Mouse (Mus musculus): ENCODE measurements around the gene Cacnb1. TPM values are rescaled to one million over a fixed set of nuclear protein-coding genes. Genes with fewer than 3 reads are reported as not detected.
A peak's percentile ranks its signal among the peaks of the same experiment; 100 is the strongest.

Gene Cacnb1
- polyA plus RNA-seq, 1 experiment from 2014 or later, result 5.1 TPM

DNA sequence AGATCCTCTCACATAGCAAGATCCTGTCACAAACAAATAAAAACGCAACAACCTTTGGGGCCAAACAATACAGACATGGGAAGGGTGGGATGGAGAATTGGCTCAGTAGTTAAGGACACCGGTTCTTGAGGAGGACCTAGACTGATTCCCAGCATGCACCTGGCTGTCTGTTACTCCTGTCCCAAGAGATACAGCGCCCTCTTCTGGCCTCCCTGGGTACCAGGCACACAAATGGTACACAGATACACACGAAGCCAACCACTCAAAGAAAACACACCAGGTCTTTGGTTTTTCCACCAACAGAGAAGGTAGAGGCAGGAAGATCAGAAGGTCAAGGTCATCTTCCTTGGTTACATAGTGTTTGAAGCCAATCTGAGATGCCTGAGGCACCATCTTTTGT lies 22.8 kb upstream of the Cacnb1 start:
- no peaks in the 10 kb centered on the region for H3K4me1 ChIP-seq (ENCODE audit: control insufficient read depth, insufficient read depth, low read length)
- no peak overlapping the region for H3K27ac ChIP-seq (ENCODE audit: low read length)
- no peaks in the 10 kb centered on the region for H3K9me3 ChIP-seq (ENCODE audit: control insufficient read depth, low read length)
- H3K9ac ChIP-seq (ENCODE audit: low read depth, low read length), result no peak overlapping the region
- H3K4me2 ChIP-seq (ENCODE audit: low read depth, low read length), result no peak overlapping the region
- peaks cover 11% of the 10 kb centered on the region for H3K27me3 ChIP-seq (replicated peaks; ENCODE audit: control insufficient read depth, insufficient read depth, low read length)
- H3K4me3 ChIP-seq (ENCODE audit: low read length), result no peak overlapping the region
- WGBS, result 67% methylated on average over 4 of the region's 4 CpGs
- H3K36me3 ChIP-seq (ENCODE audit: control insufficient read depth, insufficient read depth, low read length), result no peaks in the 10 kb centered on the region
- ATAC-seq, result no peak

DNA sequence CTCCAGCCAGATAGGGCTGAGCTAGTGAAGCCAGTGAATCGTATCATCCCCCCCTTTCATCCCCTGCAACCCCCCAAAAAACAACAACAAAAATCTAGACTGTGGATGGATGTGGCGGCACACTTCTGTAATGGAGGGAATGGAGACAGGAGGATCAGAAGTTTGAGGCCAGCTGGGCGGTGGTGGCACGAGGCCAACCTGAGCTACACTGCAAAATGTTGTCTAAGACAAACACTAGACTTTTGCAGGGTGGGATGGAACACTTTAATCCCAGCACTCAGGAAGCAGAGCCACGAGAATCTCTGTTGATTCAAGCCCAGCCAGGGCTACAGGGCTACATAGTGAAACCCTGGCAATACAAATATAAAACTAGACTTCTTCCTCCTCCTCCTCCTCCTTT lies 21.2 kb upstream of the Cacnb1 start:
- no peak overlapping the region for H3K4me2 ChIP-seq (ENCODE audit: low read depth, low read length)
- no peak overlapping the region for H3K27ac ChIP-seq (ENCODE audit: low read length)
- WGBS, result 55% methylated on average over 5 of the region's 5 CpGs
- no peaks in the 10 kb centered on the region for H3K9me3 ChIP-seq (ENCODE audit: control insufficient read depth, low read length)
- no peak overlapping the region for H3K9ac ChIP-seq (ENCODE audit: low read depth, low read length)
- ATAC-seq, result no peak
- no peaks in the 10 kb centered on the region for H3K36me3 ChIP-seq (ENCODE audit: control insufficient read depth, insufficient read depth, low read length)
- no peaks in the 10 kb centered on the region for H3K4me1 ChIP-seq (ENCODE audit: control insufficient read depth, insufficient read depth, low read length)
- H3K27me3 ChIP-seq (replicated peaks; ENCODE audit: control insufficient read depth, insufficient read depth, low read length), result peaks cover 8% of the 10 kb centered on the region; the same call in 1 of the 2 replicates
- H3K4me3 ChIP-seq (ENCODE audit: low read length), result no peak overlapping the region

DNA sequence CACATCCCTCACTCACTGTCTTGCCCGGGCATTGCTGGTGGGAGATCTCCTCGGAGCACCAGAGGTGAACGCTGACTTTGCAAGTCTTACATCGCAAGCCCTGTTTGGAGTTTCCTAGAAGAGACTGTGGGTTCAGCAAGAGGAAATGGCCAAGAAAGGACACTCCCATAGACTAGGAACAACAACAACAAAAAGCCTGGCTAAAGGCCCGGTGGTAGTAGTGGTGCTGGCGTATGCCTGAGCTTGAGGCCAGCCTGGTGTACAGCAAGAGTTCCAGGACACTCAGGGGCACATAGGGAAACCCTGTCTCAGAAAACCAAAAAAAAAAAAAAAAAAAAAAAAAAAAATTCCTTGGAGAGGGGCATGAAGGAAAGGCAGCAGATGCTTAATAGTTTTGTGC lies 19.9 kb upstream of the Cacnb1 start:
- no peak overlapping the region for H3K9ac ChIP-seq (ENCODE audit: low read depth, low read length)
- no peaks in the 10 kb centered on the region for H3K9me3 ChIP-seq (ENCODE audit: control insufficient read depth, low read length)
- no peak overlapping the region for H3K27ac ChIP-seq (ENCODE audit: low read length)
- no peaks in the 10 kb centered on the region for H3K36me3 ChIP-seq (ENCODE audit: control insufficient read depth, insufficient read depth, low read length)
- no peaks in the 10 kb centered on the region for H3K4me1 ChIP-seq (ENCODE audit: control insufficient read depth, insufficient read depth, low read length)
- no peak overlapping the region for H3K4me3 ChIP-seq (ENCODE audit: low read length)
- no peak overlapping the region for H3K4me2 ChIP-seq (ENCODE audit: low read depth, low read length)
- H3K27me3 ChIP-seq (replicated peaks; ENCODE audit: control insufficient read depth, insufficient read depth, low read length), result 0 out of 2 replicates have a peak, but pooled peaks cover 3% of the 10 kb centered on the region
- 80% methylated on average over 6 of the region's 6 CpGs for WGBS
- no peak for ATAC-seq

DNA sequence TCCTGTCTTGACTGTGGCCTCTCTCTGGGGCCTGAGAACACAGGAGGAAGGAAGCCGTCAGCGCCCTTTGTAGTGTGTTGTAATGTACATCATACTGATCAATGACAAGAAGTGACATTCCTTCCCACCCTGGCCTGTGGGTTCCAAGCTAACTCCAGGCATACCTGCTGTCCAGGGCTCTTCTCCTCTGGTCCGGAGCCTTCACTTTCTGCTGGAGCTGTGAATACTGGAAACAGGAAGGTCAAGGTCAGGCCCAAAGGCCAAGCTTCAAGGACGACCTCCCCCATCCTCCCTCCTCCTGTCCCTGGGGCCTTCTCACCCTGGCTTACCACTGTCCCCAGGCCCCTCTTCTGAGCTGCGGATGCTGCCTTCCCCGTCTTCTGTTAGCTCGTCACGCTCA lies 18.1 kb upstream of the Cacnb1 start:
- H3K4me3 ChIP-seq (ENCODE audit: low read length), result no peak overlapping the region
- peaks cover 5% of the 10 kb centered on the region for H3K4me1 ChIP-seq (ENCODE audit: control insufficient read depth, insufficient read depth, low read length)
- no peaks in the 10 kb centered on the region for H3K9me3 ChIP-seq (ENCODE audit: control insufficient read depth, low read length)
- WGBS, result 71% methylated on average over 8 of the region's 8 CpGs
- H3K27ac ChIP-seq (ENCODE audit: low read length), result no peak overlapping the region
- H3K36me3 ChIP-seq (ENCODE audit: control insufficient read depth, insufficient read depth, low read length), result no peaks in the 10 kb centered on the region
- ATAC-seq, result no peak
- H3K9ac ChIP-seq (ENCODE audit: low read depth, low read length), result no peak overlapping the region
- no peak overlapping the region for H3K4me2 ChIP-seq (ENCODE audit: low read depth, low read length)
- peaks cover 12% of the 10 kb centered on the region for H3K27me3 ChIP-seq (replicated peaks; ENCODE audit: control insufficient read depth, insufficient read depth, low read length)

DNA sequence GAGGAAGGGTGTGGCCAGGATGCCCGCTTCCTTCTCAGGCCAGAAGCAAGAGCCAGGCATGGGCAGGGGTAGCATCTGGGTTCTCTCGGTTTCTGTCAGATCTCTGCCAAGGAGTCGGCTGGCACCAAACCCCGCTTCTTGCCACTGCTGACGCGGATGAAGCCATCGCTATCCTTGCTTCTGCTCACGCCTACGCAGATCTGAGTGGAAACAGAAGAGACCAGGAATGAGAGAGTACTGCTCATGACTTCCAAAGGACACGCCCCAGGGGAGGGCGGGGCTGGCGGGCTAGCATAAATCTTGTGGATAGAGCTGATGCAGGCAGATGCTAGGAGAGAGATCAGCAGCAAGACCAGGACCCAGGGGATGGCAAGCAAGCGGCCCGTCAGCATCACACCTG lies 15.0 kb upstream of the Cacnb1 start:
- no peak overlapping the region for H3K4me3 ChIP-seq (ENCODE audit: low read length)
- H3K36me3 ChIP-seq (ENCODE audit: control insufficient read depth, insufficient read depth, low read length), result no peaks in the 10 kb centered on the region
- H3K9me3 ChIP-seq (ENCODE audit: control insufficient read depth, low read length), result no peaks in the 10 kb centered on the region
- no peak overlapping the region for H3K4me2 ChIP-seq (ENCODE audit: low read depth, low read length)
- H3K27me3 ChIP-seq (replicated peaks; ENCODE audit: control insufficient read depth, insufficient read depth, low read length), result peaks cover 15% of the 10 kb centered on the region
- ATAC-seq, result no peak
- peaks cover 9% of the 10 kb centered on the region for H3K4me1 ChIP-seq (ENCODE audit: control insufficient read depth, insufficient read depth, low read length)
- 66% methylated on average over 14 of the region's 14 CpGs for WGBS
- no peak overlapping the region for H3K9ac ChIP-seq (ENCODE audit: low read depth, low read length)
- H3K27ac ChIP-seq (ENCODE audit: low read length), result no peak overlapping the region

DNA sequence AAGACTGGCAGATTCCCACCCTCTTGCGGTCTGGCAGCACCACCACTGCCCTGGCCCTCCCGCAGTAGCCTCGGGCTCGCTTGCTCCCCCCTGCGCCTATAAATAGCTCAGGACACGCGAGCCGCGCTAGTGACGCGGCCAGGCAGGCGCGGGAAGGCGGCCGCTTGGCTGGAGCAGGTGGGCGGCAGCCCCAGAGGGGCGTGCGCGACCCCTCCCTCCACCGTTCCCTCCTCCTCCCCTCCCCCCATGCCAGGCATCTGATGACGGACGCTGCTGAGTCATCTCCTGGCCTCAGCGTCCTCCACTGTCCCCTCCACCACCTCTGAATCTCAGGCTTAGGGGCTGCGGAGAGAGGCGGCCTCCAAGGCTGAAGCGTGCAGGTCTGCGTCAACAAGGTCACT lies 13.1 kb upstream of the Cacnb1 start:
- Histone ChIP-seq H3K27ac (ENCODE audit: low read length) (no peak overlapping the region), H3K36me3 (ENCODE audit: control insufficient read depth, insufficient read depth, low read length) (no peaks in the 10 kb centered on the region), H3K9ac (ENCODE audit: low read depth, low read length) (peak overlapping the region; percentile 60), H3K4me2 (ENCODE audit: low read depth, low read length) (peak overlapping the region; percentile 65), H3K4me3 (ENCODE audit: low read length) (peak overlapping the region; percentile 41), H3K27me3 (replicated peaks; ENCODE audit: control insufficient read depth, insufficient read depth, low read length) (peaks cover 15% of the 10 kb centered on the region), H3K4me1 (ENCODE audit: control insufficient read depth, insufficient read depth, low read length) (peaks cover 9% of the 10 kb centered on the region), H3K9me3 (ENCODE audit: control insufficient read depth, low read length) (no peaks in the 10 kb centered on the region)
- 1% methylated on average over 23 of the region's 27 CpGs for WGBS
- ATAC-seq, result peak; percentile 53

DNA sequence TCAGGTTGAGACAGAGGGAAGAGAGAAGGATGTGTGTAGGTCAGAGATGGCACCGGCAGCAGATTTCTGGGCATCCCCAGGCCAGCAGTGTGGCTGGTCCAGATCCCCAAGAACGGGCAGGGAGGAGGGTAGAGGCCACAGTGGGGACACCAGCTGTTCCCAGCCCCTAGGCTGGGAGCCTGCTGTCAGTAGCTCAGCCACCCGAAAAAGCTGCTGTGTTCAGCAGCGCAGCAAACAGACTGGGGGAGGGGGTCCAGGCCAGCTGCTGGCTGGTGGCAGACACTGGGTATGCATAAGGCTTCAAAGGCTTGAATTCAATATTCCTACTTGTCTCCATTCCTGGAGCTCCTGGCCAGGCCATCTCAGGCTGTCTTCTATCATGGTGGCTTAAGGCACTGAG lies 12.0 kb upstream of the Cacnb1 start:
- no peaks in the 10 kb centered on the region for H3K9me3 ChIP-seq (ENCODE audit: control insufficient read depth, low read length)
- no peak for ATAC-seq
- no peak overlapping the region for H3K4me2 ChIP-seq (ENCODE audit: low read depth, low read length)
- H3K9ac ChIP-seq (ENCODE audit: low read depth, low read length), result no peak overlapping the region
- H3K27me3 ChIP-seq (replicated peaks; ENCODE audit: control insufficient read depth, insufficient read depth, low read length), result peaks cover 15% of the 10 kb centered on the region
- H3K36me3 ChIP-seq (ENCODE audit: control insufficient read depth, insufficient read depth, low read length), result peaks cover under 1% of the 10 kb centered on the region; the same call in 1 of the 2 replicates
- peaks cover 9% of the 10 kb centered on the region for H3K4me1 ChIP-seq (ENCODE audit: control insufficient read depth, insufficient read depth, low read length)
- H3K27ac ChIP-seq (ENCODE audit: low read length), result no peak overlapping the region
- no peak overlapping the region for H3K4me3 ChIP-seq (ENCODE audit: low read length)
- WGBS, result 35% methylated on average over 4 of the region's 4 CpGs

DNA sequence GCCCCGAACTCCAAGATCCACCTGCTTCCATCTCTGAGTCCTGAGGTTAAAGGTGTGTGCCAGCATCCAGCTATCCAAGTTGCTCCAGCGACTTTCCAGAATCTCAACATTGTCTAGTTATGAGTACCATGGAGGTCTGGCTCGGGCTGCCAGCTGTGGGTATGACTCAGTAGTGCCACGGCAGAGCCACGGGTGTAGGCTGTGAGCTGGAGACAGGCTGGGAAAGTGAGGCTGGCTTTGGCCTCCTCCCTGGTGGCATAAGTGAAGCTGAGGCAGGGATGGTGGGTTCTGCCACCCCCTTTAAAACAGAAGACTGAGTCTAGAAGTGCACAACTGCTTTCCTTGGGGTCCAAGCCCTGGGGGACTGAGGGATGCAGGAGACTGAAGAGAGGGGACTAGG lies 11.2 kb upstream of the Cacnb1 start:
- no peak for ATAC-seq
- WGBS, result 84% methylated on average over 5 of the region's 5 CpGs
- Histone ChIP-seq H3K9ac (ENCODE audit: low read depth, low read length) (no peak overlapping the region), H3K9me3 (ENCODE audit: control insufficient read depth, low read length) (no peaks in the 10 kb centered on the region), H3K36me3 (ENCODE audit: control insufficient read depth, insufficient read depth, low read length) (peaks cover 5% of the 10 kb centered on the region), H3K27ac (ENCODE audit: low read length) (no peak overlapping the region), H3K4me2 (ENCODE audit: low read depth, low read length) (no peak overlapping the region), H3K4me1 (ENCODE audit: control insufficient read depth, insufficient read depth, low read length) (peaks cover 9% of the 10 kb centered on the region), H3K4me3 (ENCODE audit: low read length) (no peak overlapping the region), H3K27me3 (replicated peaks; ENCODE audit: control insufficient read depth, insufficient read depth, low read length) (peaks cover 15% of the 10 kb centered on the region)

DNA sequence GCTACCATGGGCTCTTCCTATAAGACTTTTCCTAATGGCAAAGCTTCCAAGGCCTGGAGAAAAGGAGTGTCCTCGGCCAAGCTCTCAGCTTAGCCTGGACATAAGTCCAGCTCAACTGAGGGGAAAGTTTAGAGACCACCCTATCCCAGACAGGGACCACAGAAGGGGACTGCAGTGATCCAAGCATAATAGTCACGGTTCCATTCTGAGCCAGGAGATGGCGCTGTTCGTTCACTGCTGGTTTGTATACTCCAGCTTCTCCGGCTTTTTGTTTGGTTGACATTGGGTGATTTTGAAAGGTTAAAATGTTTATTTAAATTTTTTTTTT lies 8.6 kb upstream of the Cacnb1 start:
- Histone ChIP-seq H3K27me3 (replicated peaks; ENCODE audit: control insufficient read depth, insufficient read depth, low read length) (peaks cover 4% of the 10 kb centered on the region), H3K36me3 (ENCODE audit: control insufficient read depth, insufficient read depth, low read length) (peaks cover 9% of the 10 kb centered on the region), H3K27ac (ENCODE audit: low read length) (no peak overlapping the region), H3K9ac (ENCODE audit: low read depth, low read length) (no peak overlapping the region), H3K4me2 (ENCODE audit: low read depth, low read length) (no peak overlapping the region), H3K9me3 (ENCODE audit: control insufficient read depth, low read length) (no peaks in the 10 kb centered on the region), H3K4me3 (ENCODE audit: low read length) (no peak overlapping the region), H3K4me1 (ENCODE audit: control insufficient read depth, insufficient read depth, low read length) (peaks cover 13% of the 10 kb centered on the region)
- WGBS, result 6% methylated on average over 5 of the region's 5 CpGs
- ATAC-seq, result no peak

DNA sequence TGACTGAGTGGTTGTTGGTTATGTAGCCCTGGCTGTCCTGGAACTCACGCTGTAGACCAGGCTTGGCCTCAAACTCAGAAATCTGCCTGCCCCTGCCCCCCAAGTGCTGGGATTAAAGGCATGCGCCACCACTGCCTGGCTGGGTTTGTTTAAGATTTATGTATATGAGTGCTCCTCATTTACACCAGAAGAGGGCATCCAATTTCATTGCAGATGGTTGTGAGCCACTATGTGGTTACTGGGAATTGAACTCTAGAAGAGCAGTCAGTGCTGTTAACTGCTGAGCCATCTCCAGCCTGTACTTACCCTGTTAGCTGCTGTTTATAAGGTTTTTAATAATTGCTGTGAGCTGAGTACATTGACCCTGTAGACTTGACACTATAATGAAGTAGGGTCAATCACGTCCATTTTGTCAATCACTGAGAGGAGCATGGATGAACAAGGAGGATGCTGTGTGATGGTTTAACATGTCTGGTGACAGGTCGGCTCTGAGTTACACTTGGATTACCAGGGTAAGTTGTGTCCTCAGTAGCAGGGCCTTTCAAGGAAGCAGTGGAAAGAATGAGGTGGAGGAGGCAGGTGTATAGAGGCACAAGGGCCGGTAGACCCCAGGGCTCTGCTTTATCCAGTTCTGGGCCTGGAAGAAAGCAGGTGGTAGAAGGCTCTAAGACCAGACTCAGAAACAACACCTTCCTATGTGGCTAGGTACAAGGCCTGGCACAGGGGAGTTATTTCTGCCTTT lies 8.0 kb upstream of the Cacnb1 start:
- H3K9ac ChIP-seq (ENCODE audit: low read depth, low read length), result no peak overlapping the region
- H3K27ac ChIP-seq (ENCODE audit: low read length), result no peak overlapping the region
- no peak overlapping the region for H3K4me2 ChIP-seq (ENCODE audit: low read depth, low read length)
- peaks cover 11% of the 10 kb centered on the region for H3K4me1 ChIP-seq (ENCODE audit: control insufficient read depth, insufficient read depth, low read length)
- H3K9me3 ChIP-seq (ENCODE audit: control insufficient read depth, low read length), result no peaks in the 10 kb centered on the region
- WGBS, result 55% methylated on average over 5 of the region's 5 CpGs
- H3K4me3 ChIP-seq (ENCODE audit: low read length), result no peak overlapping the region
- no peak for ATAC-seq
- H3K27me3 ChIP-seq (replicated peaks; ENCODE audit: control insufficient read depth, insufficient read depth, low read length), result peaks cover 2% of the 10 kb centered on the region
- peaks cover 9% of the 10 kb centered on the region for H3K36me3 ChIP-seq (ENCODE audit: control insufficient read depth, insufficient read depth, low read length)
